Mouse (Mus musculus) bone marrow, adult 2 months (tissue): ENCODE measurements around the gene Ccdc85a. TPM values are rescaled to one million over a fixed set of nuclear protein-coding genes. Genes with fewer than 3 reads are reported as not detected.
"Not testable (repeated sequence)": the region's sequence is repeated elsewhere in the genome, so short reads cannot be mapped to it uniquely, and the experiment has no call there.

ENCODE experiments used
- H3K27ac ChIP-seq: fragments of 200-500 bp; 2 replicates; pipeline ENCODE4 v1.5.1; 2012; ENCODE audit warnings: low read depth, mild to moderate bottlenecking, control low read depth, inconsistent platforms, low read length; ENCODE audit not compliant: control insufficient read depth, poor library complexity, insufficient read depth
- H3K4me1 ChIP-seq: fragments of 200-500 bp; 2 replicates; pipeline ENCODE4 v1.6.1; 2011; ENCODE audit warnings: low read length; ENCODE audit not compliant: control insufficient read depth, insufficient read depth
- H3K4me3 ChIP-seq: fragments of 200-500 bp; replicated peaks from 2 replicates; pipeline ENCODE3; 2011; ENCODE audit warnings: mild to moderate bottlenecking, low read depth, low read length, control low read depth; ENCODE audit not compliant: control insufficient read depth
- CTCF ChIP-seq: fragments of 200-500 bp; IDR thresholded peaks from 2 replicates; pipeline ENCODE4 v1.5.1; 2011; ENCODE audit warnings: low read length, control low read depth; ENCODE audit not compliant: control insufficient read depth, insufficient read depth
- POLR2A ChIP-seq: fragments of 200-500 bp; IDR thresholded peaks from 2 replicates; pipeline ENCODE4 v1.6.1; 2011; ENCODE audit warnings: low read depth, mild to moderate bottlenecking, control low read depth, low read length, borderline replicate concordance; ENCODE audit not compliant: control insufficient read depth
- WGBS: fragments of 180-500 bp; shearing (Covaris S2); methylation state at CpG from one replicate; pipeline ENCODE4 v1.1.7; 2018; 5-methylcytosine and 5-hydroxymethylcytosine counted together
- polyA plus RNA-seq: library from polyadenylated mRNA; stranded (reverse); fragments of >200 nt; gene quantifications from 2 replicates; pipeline ENCODE4 v1.2.4, GENCODE M21; 2011; ENCODE audit warnings: low replicate concordance; ENCODE audit not compliant: missing spikeins, insufficient read depth, insufficient read length

The Ccdc85a gene
- polyA plus RNA-seq, 1 experiment: not detected

DNA sequence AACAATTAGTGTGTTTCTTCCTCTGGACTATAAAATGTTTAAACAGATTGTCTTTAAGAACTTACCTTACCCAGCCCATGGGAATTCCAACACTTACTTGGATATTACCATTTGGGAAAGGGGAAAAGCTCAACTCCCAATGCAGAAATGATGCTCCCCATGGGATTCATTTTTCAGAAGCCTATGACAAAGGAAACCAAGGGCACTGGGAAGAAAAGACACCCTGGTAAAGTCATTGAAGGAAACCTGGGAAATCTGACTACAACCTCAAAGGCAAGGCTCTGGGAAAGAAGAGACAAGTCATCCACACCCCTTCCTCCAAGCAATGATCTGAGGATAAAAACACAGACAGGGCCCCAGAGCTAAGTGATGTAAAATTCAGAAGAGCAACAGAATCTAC is 118.4 kb downstream of the Ccdc85a start:
- Histone ChIP-seq H3K4me3 (no peak overlapping the region), H3K4me1 (no peaks in the 10 kb centered on the region), H3K27ac (no peak overlapping the region)
- no peak for TF ChIP-seq POLR2A
- TF ChIP-seq CTCF: no peak

DNA sequence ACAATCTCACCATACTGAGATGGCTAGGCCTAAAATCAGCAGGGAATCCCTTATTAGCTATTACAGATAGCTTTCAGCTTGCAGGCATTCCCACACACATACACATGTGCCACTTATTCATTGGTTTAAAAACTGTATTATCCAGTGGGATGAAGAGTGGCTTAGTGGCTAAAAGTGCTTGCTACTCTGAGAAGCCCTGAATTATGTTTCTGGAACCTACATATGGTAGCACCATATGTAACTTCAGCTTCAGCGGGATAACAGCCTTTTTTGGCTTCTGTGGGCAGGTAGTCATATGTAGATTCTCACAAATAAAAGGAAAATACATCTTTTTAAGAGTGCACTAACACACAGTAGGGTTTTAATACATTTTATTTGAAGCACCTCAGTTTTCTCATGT is 119.2 kb downstream of the Ccdc85a start:
- 63% methylated on average over 1 of the region's 1 CpGs for WGBS
- Histone ChIP-seq H3K4me3 (no peak overlapping the region), H3K4me1 (no peaks in the 10 kb centered on the region), H3K27ac (no peak overlapping the region)
- no peak for TF ChIP-seq CTCF

DNA sequence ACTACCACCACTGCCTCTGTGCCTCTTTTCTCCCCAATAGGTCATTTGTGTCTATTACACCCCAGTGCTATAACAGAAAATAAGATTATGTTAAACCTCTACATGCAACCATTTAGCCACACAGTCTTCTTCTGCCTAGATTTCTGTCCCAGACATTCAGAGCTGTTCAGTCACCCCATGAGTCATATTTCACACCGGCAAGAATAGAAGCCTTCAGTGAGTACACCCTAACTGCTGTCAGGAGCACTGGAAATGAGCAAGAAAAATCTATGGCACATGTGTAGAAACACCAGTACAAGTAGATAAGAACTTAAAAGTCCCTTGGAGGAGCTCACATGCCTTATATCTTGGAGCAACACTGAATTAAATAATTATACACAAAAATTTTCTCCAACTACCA is 125.0 kb downstream of the Ccdc85a start:
- H3K4me1 ChIP-seq: no peaks in the 10 kb centered on the region
- WGBS: 77% methylated on average over 1 of the region's 1 CpGs
- H3K4me3 ChIP-seq: no peak overlapping the region
- no peak overlapping the region for H3K27ac ChIP-seq
- TF ChIP-seq CTCF (no peak), POLR2A (no peak)

DNA sequence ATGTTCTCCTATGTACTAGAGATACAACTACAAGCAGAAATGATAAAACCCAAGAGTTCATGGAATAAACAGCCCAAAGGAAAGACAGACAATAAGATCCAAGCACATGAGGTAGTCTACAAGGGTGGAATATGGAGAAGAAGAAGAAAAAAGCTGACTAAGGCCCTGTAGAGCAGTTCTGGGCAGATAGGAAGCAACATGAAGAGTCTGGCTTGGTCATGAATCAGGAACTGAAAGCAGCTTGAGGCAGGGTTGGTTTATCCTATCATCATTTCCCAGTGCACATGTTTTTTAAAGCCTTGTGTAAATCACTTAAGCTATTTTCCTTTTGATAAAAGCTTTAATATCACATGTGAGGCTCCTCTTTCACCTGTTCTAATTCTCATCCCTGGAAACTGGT is 144.2 kb downstream of the Ccdc85a start:
- TF ChIP-seq POLR2A (no peak), CTCF (no peak)
- H3K4me1 ChIP-seq: no peaks in the 10 kb centered on the region
- H3K27ac ChIP-seq: no peak overlapping the region
- no peak overlapping the region for H3K4me3 ChIP-seq

DNA sequence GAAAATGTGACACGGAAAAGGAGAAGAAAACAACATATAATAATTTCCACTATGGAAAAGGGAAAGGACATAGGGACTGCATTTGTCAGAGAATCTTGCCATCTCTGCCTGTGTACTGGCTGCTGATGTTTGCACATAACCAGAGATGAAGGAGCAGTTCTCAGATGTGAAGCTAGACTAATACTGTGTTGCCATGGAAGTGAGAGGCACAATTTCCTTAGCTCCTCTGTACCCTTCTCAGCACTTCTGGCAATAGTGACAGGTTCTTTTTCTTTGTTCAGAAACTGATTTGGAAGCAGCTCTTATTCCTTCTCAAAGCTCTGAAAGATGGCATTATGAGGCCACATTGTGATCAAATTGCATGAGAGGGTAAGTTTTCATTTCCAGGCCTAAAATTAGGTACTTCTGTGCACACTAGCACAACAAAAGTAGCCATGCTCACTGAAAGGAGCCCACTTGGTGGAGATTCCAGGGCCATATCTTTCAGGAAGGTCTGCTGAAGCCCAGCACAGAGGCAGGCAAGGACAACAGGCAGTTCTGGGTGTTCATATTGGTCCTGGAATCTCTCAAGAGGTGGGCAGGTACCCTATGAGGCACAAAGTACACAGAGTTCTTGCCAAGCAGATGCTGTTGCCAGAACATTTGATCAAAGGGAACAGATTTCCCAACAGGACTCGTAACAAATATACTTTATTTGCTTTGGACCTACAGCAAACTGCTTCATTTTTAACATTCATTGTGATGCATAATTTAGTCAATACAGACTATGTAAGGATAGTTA is 161.5 kb downstream of the Ccdc85a start:
- Histone ChIP-seq H3K4me3 (no peak overlapping the region), H3K27ac (no peak overlapping the region), H3K4me1 (no peaks in the 10 kb centered on the region)
- 74% methylated on average over 2 of the region's 2 CpGs for WGBS
- TF ChIP-seq CTCF: no peak
- no peak for TF ChIP-seq POLR2A

DNA sequence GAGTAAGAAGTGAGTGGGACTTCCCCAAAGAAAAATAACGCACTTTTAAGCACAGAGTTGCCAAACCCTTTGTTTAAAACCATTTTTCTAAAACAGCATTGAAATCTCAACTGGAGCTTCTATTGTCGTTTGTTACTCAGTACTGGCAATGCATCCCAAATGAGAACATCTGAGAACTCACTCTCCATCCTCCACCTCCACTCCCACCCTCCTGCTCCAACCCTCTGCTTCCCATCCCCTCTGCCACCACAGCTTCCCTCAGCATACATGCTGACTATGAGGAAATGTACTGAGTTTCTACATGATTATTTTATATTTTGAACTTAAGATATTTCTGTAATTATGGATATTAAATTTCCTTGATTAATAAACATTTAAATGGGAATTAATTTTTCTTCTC is 168.3 kb downstream of the Ccdc85a start:
- 48% methylated on average over 2 of the region's 2 CpGs for WGBS
- Histone ChIP-seq H3K4me3 (no peak overlapping the region), H3K4me1 (no peaks in the 10 kb centered on the region), H3K27ac (no peak overlapping the region)
- TF ChIP-seq POLR2A (no peak), CTCF (no peak)

DNA sequence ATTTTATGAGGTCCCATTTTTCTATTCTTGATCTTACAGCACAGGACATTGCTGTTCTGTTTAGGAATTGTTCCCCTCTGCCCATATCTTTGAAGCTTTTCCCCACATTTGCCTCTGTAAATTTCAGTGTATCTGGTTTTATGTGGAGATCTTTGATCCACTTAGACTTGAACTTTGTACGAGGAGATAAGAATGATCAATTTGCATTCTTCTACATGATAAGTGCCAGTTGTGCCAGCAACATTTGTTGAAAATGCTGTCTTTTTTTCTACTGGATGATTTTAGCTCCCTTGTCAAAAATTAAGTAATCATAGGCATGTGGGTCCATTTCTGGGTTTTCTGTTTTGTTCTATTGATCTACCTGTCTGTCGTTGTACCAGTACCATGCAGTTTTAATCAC is 174.2 kb downstream of the Ccdc85a start:
- H3K27ac ChIP-seq, H3K4me1 ChIP-seq, H3K4me3 ChIP-seq: not testable (repeated sequence)
- WGBS: 77% methylated on average over 2 of the region's 2 CpGs

DNA sequence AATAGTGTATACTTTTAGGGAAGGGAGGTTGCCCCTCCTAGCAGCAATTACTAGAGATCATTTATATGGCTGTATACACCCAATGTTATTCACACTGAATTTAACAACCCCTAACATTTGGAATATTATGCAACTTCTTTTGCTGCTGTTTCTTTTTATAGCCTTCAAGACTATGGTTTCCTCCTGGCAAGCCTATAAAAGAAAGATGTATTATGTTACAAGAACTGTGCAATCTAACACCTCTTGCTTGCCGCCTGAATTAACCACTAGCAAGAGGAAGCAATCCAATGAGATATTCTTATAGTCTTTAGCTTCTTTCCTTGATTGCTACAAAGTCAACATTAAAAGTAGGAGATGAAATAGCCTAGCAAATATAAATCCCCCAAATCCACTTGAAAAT is 187.0 kb downstream of the Ccdc85a start:
- no peak for TF ChIP-seq CTCF
- H3K4me1 ChIP-seq: no peaks in the 10 kb centered on the region
- WGBS: 25% methylated on average over 1 of the region's 1 CpGs

DNA sequence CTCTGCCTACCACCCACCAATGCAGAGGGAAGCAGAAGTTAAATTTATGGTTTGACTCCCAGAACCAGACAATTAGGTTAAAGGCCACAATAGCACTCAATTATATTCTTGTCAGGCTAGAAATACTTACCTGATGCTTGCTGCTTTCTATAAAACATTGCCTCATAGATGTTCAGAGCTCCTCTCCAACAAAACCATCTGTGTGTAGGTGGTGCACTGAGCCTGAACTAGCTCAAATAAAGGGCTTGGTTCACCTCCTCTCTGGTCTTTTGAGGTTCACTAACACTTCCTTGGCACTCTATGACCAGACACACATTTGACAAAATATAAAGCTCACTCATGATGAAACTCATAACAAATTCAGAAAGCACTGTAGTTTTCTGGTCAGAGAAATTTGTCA is 208.2 kb downstream of the Ccdc85a start:
- no peak overlapping the region for H3K4me3 ChIP-seq
- no peak for TF ChIP-seq POLR2A
- no peak for TF ChIP-seq CTCF

More for the DNA sequence above, 187.0 kb downstream of the Ccdc85a start:
- Histone ChIP-seq H3K27ac (no peak overlapping the region), H3K4me3 (no peak overlapping the region)

More for the DNA sequence above, 208.2 kb downstream of the Ccdc85a start:
- Histone ChIP-seq H3K4me1 (no peaks in the 10 kb centered on the region), H3K27ac (no peak overlapping the region)
